Mouse (Mus musculus) ES-E14 (cell line): ENCODE measurements around the gene Mx1. TPM values are rescaled to one million over a fixed set of nuclear protein-coding genes. Genes with fewer than 3 reads are reported as not detected.

ENCODE experiments used
- DNase-seq: peaks from one replicate; pipeline ENCODE4 v3.0.0-alpha.2; 2013; ENCODE audit warnings: low read depth, low spot score
- H3K27ac ChIP-seq: 2 replicates; pipeline ENCODE4 v1.5.1; 2012; ENCODE audit warnings: low read depth, mild to moderate bottlenecking, low read length, moderate library complexity, mixed read lengths; ENCODE audit not compliant: poor library complexity, insufficient read depth, severe bottlenecking
- H3K36me3 ChIP-seq: 2 replicates; pipeline ENCODE4 v1.6.1; 2012; ENCODE audit warnings: mild to moderate bottlenecking, low read length, moderate library complexity, mixed read lengths; ENCODE audit not compliant: control insufficient read depth, poor library complexity, insufficient read depth, severe bottlenecking
- H3K4me1 ChIP-seq, 2 experiments: fragments of 150-350 bp in 1 of 2; sonication (generic) in 1 of 2; 2 replicates each; pipeline ENCODE4 v1.6.1; 2012; ENCODE audit warnings: low read length in 2 of 2, mild to moderate bottlenecking in 1 of 2, mixed read lengths in 1 of 2; ENCODE audit not compliant: control insufficient read depth in 2 of 2, insufficient read depth in 2 of 2, poor library complexity in 1 of 2
- H3K4me3 ChIP-seq, 2 experiments: fragments of 150-350 bp in 1 of 2; sonication (generic) in 1 of 2; 2 replicates each; pipeline ENCODE4 v1.5.1; 2012; ENCODE audit warnings: low read length in 2 of 2, low read depth in 1 of 2, mild to moderate bottlenecking in 1 of 2, mixed read lengths in 1 of 2; ENCODE audit not compliant: insufficient read depth in 1 of 2, poor library complexity in 1 of 2, severe bottlenecking in 1 of 2
- H3K9ac ChIP-seq: 2 replicates; pipeline ENCODE4 v1.6.1; 2012; ENCODE audit warnings: low read depth, mild to moderate bottlenecking, low read length, mixed read lengths; ENCODE audit not compliant: poor library complexity, insufficient read depth, severe bottlenecking
- H3K9me3 ChIP-seq: fragments of 150-350 bp; sonication (generic); 2 replicates; pipeline ENCODE4 v1.6.1; 2012; ENCODE audit warnings: low read depth, mild to moderate bottlenecking, low read length; ENCODE audit not compliant: control insufficient read depth, insufficient read depth
- CHD2 ChIP-seq: IDR thresholded peaks from 2 replicates; pipeline ENCODE4 v1.6.1; 2014; ENCODE audit warnings: mild to moderate bottlenecking, low read depth, low read length, inconsistent platforms
- HCFC1 ChIP-seq: IDR thresholded peaks from 2 replicates; pipeline ENCODE4 v1.6.1; 2012; ENCODE audit warnings: low read length, inconsistent platforms, borderline replicate concordance; ENCODE audit not compliant: insufficient read depth
- MAFK ChIP-seq: IDR thresholded peaks from 2 replicates; pipeline ENCODE4 v1.6.1; 2014; ENCODE audit warnings: mild to moderate bottlenecking, low read depth, low read length, inconsistent platforms; ENCODE audit not compliant: insufficient read depth
- ZC3H11A ChIP-seq: IDR thresholded peaks from 2 replicates; pipeline ENCODE4 v1.6.1; 2012; ENCODE audit warnings: low read depth, mild to moderate bottlenecking, inconsistent platforms, low read length, borderline replicate concordance
- ZNF384 ChIP-seq: IDR thresholded peaks from 2 replicates; pipeline ENCODE4 v1.6.1; 2012; ENCODE audit warnings: low read depth, low read length, inconsistent platforms
- in situ Hi-C, 2 experiments: fragments of 600-800 bp; cut with MboI; formaldehyde crosslinking; loops; one replicate each; pipeline ENCODE4 v1.15.1; 2025; ENCODE audit warnings: low sequenced_read_pairs in 2 of 2, inconsistent platforms in 1 of 2; ENCODE audit not compliant: unreplicated experiment in 2 of 2
- total RNA-seq: library from RNA; depleted of rRNA; stranded (reverse); fragments of 300-350 nt; gene quantifications from 2 replicates; pipeline ENCODE4 v1.2.3, GENCODE M21; 2012

The Mx1 gene
- total RNA-seq, 1 experiment, result 0.36 TPM

GRCm38 (mm10) chr16:97441967-97442366 lies 20.7 kb downstream of the Mx1 start:
- in situ Hi-C loops, result no loop called here
- no peaks in the 10 kb centered on the region for H3K4me1 ChIP-seq
- H3K4me3 ChIP-seq, result no peak overlapping the region
- H3K9ac ChIP-seq, result no peak overlapping the region
- TF ChIP-seq MAFK (peak; percentile 49; the same call in 1 of the 2 replicates), ZNF384 (no peak), HCFC1 (no peak), ZC3H11A (no peak), CHD2 (no peak)
- no peak overlapping the region for H3K27ac ChIP-seq
- H3K9me3 ChIP-seq, result no peaks in the 10 kb centered on the region
- no peak for DNase-seq
- H3K36me3 ChIP-seq, result no peaks in the 10 kb centered on the region

GRCm38 (mm10) chr16:97438191-97438590 lies 24.5 kb downstream of the Mx1 start:
- Histone ChIP-seq H3K9me3 (no peaks in the 10 kb centered on the region), H3K4me1 (no peaks in the 10 kb centered on the region), H3K4me3 (no peak overlapping the region), H3K27ac (no peak overlapping the region), H3K9ac (no peak overlapping the region), H3K36me3 (no peaks in the 10 kb centered on the region)
- in situ Hi-C loops, result no loop called here
- TF ChIP-seq HCFC1 (no peak), ZNF384 (no peak), ZC3H11A (no peak), CHD2 (no peak)
- DNase-seq, result no peak

GRCm38 (mm10) chr16:97437448-97438056 lies 25.2 kb downstream of the Mx1 start:
- Histone ChIP-seq H3K4me1 (no peaks in the 10 kb centered on the region), H3K4me3 (no peak overlapping the region), H3K36me3 (no peaks in the 10 kb centered on the region), H3K9me3 (no peaks in the 10 kb centered on the region), H3K9ac (no peak overlapping the region), H3K27ac (no peak overlapping the region)
- in situ Hi-C loops, result no loop called here
- no peak for TF ChIP-seq HCFC1
- TF ChIP-seq ZNF384, result no peak
- TF ChIP-seq CHD2, result no peak
- TF ChIP-seq MAFK, result no peak
- TF ChIP-seq ZC3H11A, result no peak
- DNase-seq, result no peak

GRCm38 (mm10) chr16:97434206-97434605 lies 28.5 kb downstream of the Mx1 start:
- no peak overlapping the region for H3K9ac ChIP-seq
- no peak overlapping the region for H3K27ac ChIP-seq
- no peaks in the 10 kb centered on the region for H3K36me3 ChIP-seq
- in situ Hi-C loops, result no loop called here
- H3K4me1 ChIP-seq, result no peaks in the 10 kb centered on the region
- TF ChIP-seq HCFC1 (no peak), MAFK (no peak), CHD2 (no peak), ZC3H11A (no peak), ZNF384 (no peak)
- no peaks in the 10 kb centered on the region for H3K9me3 ChIP-seq
- DNase-seq, result no peak
- no peak overlapping the region for H3K4me3 ChIP-seq

- Histone ChIP-seq H3K36me3 (no peaks in the 10 kb centered on the region), H3K4me1 (no peaks in the 10 kb centered on the region), H3K4me3 (no peak overlapping the region), H3K27ac (no peak overlapping the region), H3K9me3 (no peaks in the 10 kb centered on the region), H3K9ac (no peak overlapping the region)
- in situ Hi-C loops, result no loop called here
- no peak for DNase-seq
- TF ChIP-seq CHD2 (no peak), ZC3H11A (no peak), ZNF384 (no peak), MAFK (no peak), HCFC1 (no peak)
Measured at GRCm38 (mm10) chr16:97431328-97431727, 31.4 kb downstream of the Mx1 start.
